Mouse (Mus musculus) liver, embryonic 16.5 days (tissue): ENCODE measurements at regions not wholly inside any gene's neighbourhood (a gene's known extent, or its start where the extent isn't known, plus 50 kb on each side); places are given as distances from the start of the nearest gene placed in this dataset.

Experiments
- ATAC-seq: fragments of 200-750 bp; cut with Nextera tagmentation; 2 replicates; pipeline ENCODE4 v1.8.0; 2017; ENCODE audit warnings: low read depth, mild to moderate bottlenecking, moderate number of reproducible peaks, moderate library complexity
- H3K27ac ChIP-seq: fragments of 300-500 bp; sonication (generic); 2 replicates; pipeline ENCODE4 v1.5.1; 2014; ENCODE audit warnings: mild to moderate bottlenecking, low read length
- H3K27me3 ChIP-seq: fragments of 300-500 bp; sonication (generic); 2 replicates; pipeline ENCODE4 v1.6.1; 2014; ENCODE audit warnings: low read depth, low read length, mixed read lengths; ENCODE audit not compliant: control insufficient read depth, insufficient read depth
- H3K36me3 ChIP-seq: fragments of 300-500 bp; sonication (generic); 2 replicates; pipeline ENCODE4 v1.6.1; 2014; ENCODE audit warnings: mild to moderate bottlenecking; ENCODE audit not compliant: control insufficient read depth, insufficient read depth
- H3K4me1 ChIP-seq: fragments of 300-500 bp; sonication (generic); 2 replicates; pipeline ENCODE4 v1.6.1; 2014; ENCODE audit warnings: low read depth, low read length, mixed read lengths; ENCODE audit not compliant: control insufficient read depth
- H3K4me2 ChIP-seq: fragments of 300-500 bp; sonication (generic); 2 replicates; pipeline ENCODE4 v1.6.1; 2014; ENCODE audit warnings: low read depth, low read length, mixed read lengths
- H3K4me3 ChIP-seq: fragments of 300-500 bp; sonication (generic); 2 replicates; pipeline ENCODE4 v1.5.1; 2014; ENCODE audit warnings: low read depth, mild to moderate bottlenecking, low read length
- H3K9ac ChIP-seq: fragments of 300-500 bp; sonication (generic); 2 replicates; pipeline ENCODE4 v1.6.1; 2014; ENCODE audit warnings: low read depth, low read length
- H3K9me3 ChIP-seq: fragments of 300-500 bp; sonication (generic); replicated peaks from 2 replicates; pipeline ENCODE4 v1.6.1; 2016; ENCODE audit warnings: low read length; ENCODE audit not compliant: control insufficient read depth
- WGBS: fragments of 180-500 bp; shearing (Covaris S2); extraction: QIAGEN DNeasy Blood & Tissue Kit; methylation state at CpG from one replicate; pipeline ENCODE4 v1.1.7; 2014; ENCODE audit not compliant: insufficient replicate concordance; 5-methylcytosine and 5-hydroxymethylcytosine counted together

DNA sequence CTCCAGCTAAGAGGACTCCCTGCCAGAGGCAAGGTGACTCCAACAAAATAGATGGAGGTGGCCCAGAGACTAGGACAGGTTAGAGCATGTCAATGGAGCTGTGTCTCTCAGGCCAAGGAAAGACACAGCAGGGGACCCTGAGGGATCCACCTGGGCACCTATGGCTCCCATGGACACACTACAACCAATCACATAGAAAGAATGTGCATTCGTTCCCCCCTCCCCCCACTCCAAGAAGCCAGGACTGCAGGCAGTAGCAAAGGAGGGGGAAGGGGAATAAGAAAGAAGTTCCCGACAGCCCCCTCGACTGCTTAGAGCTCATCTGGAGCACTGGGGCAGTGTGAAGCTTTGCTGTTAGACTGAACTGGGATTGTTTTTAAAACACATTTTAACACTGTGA lies 474.1 kb downstream of the Bnc2 start:
- Histone ChIP-seq H3K4me3 (no peak overlapping the region), H3K4me1 (no peaks in the 10 kb centered on the region), H3K4me2 (no peak overlapping the region), H3K27ac (no peak overlapping the region), H3K9ac (no peak overlapping the region), H3K36me3 (no peaks in the 10 kb centered on the region), H3K9me3 (no peaks in the 10 kb centered on the region), H3K27me3 (no peaks in the 10 kb centered on the region)
- ATAC-seq: no peak
- 45% methylated on average over 3 of the region's 3 CpGs for WGBS

DNA sequence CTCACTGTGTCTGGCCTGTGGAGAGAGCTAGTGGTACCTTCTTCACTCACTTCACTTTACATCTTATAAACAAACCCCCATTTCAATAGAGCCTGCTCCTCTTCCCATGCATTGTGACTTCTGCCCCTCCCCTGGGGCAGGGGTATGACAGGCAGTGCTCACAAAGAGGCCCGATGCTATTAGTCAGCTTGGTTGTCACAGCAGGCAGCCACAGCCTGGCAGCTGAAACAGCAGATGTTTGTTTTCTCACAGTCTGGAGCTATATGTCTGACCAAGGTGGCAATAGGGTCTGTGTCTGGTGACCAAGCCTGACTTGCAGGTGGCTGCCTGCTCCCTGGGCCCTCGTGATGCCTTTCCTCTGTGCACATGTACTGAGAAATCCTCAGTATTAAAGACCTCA lies 472.8 kb downstream of the Bnc2 start:
- Histone ChIP-seq H3K4me2 (no peak overlapping the region), H3K36me3 (no peaks in the 10 kb centered on the region), H3K27me3 (no peaks in the 10 kb centered on the region), H3K9ac (no peak overlapping the region), H3K27ac (no peak overlapping the region), H3K4me3 (no peak overlapping the region), H3K9me3 (no peaks in the 10 kb centered on the region), H3K4me1 (no peaks in the 10 kb centered on the region)
- 46% methylated on average over 2 of the region's 2 CpGs for WGBS
- ATAC-seq: no peak

DNA sequence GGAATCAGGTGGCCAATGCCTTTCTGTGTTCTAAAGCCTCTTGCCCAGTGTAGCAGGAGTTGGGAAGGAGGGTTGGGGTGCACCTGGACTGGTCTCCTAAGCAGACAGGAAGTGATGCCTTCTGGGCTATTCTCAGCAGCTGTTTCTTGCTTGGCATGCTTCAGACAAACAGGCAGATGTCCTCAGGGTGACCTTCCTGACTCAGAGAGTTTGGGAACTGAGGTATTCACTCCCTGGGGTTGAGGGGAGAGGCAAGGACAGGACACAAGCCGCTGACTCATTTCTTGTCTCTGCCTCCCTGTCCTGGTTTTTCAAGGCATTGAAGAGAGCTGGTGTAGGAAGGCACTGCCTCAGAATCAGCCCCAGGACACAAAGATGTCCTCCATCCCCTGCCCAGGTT lies 471.4 kb downstream of the Bnc2 start:
- no peak overlapping the region for H3K9ac ChIP-seq
- no peak overlapping the region for H3K4me3 ChIP-seq
- H3K9me3 ChIP-seq: no peaks in the 10 kb centered on the region
- no peak overlapping the region for H3K27ac ChIP-seq
- no peaks in the 10 kb centered on the region for H3K36me3 ChIP-seq
- H3K27me3 ChIP-seq: no peaks in the 10 kb centered on the region
- 35% methylated on average over 1 of the region's 1 CpGs for WGBS
- no peak overlapping the region for H3K4me2 ChIP-seq
- H3K4me1 ChIP-seq: no peaks in the 10 kb centered on the region
- no peak for ATAC-seq

DNA sequence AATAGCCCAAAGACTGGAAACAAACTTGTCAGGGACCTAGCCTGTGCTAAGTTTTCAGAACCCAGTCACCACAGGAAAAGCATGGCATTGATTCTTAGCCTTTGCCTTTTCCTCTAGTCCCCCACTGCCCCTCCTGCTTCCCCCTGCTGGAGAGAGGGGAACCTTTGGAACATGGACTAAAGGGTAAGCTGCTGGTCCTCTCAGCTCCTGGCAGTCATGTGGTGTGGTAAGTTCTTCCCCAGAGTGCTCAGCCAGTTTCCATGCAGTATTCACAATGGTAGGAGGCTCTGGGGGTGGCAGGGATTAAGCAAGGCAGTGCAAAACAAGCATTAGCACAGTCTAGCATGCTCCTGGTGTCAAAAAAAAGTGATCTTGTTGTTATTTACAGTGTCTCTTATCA lies 470.3 kb downstream of the Bnc2 start:
- H3K27ac ChIP-seq: no peak overlapping the region
- no peaks in the 10 kb centered on the region for H3K4me1 ChIP-seq
- ATAC-seq: no peak
- no peak overlapping the region for H3K4me3 ChIP-seq
- H3K9ac ChIP-seq: no peak overlapping the region
- H3K4me2 ChIP-seq: no peak overlapping the region
- no peaks in the 10 kb centered on the region for H3K36me3 ChIP-seq
- no peaks in the 10 kb centered on the region for H3K27me3 ChIP-seq
- no peaks in the 10 kb centered on the region for H3K9me3 ChIP-seq

DNA sequence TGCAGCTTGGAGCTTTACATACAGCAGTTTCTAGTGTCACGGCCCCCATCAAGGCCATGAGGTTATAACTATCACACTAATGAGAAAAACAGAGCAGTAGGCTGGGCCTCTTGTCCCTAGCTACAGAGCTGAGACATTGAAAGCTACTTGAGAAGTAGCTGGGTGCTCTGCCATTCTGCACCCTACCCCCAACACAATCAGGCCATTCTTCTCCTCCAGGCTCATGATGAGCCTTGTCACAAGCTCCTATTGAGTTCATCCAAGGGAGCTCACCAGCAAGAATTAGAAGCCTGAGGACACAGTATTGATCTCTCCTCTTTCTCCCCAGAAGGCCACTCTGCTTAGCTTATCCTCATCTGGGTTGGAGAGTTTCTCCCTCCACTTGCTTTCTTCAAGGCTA lies 466.9 kb downstream of the Bnc2 start:
- Histone ChIP-seq H3K36me3 (no peaks in the 10 kb centered on the region), H3K4me1 (no peaks in the 10 kb centered on the region), H3K4me3 (no peak overlapping the region), H3K9me3 (no peaks in the 10 kb centered on the region), H3K27ac (no peak overlapping the region), H3K4me2 (no peak overlapping the region), H3K27me3 (no peaks in the 10 kb centered on the region), H3K9ac (no peak overlapping the region)
- WGBS: 71% methylated on average over 1 of the region's 1 CpGs
- ATAC-seq: no peak

DNA sequence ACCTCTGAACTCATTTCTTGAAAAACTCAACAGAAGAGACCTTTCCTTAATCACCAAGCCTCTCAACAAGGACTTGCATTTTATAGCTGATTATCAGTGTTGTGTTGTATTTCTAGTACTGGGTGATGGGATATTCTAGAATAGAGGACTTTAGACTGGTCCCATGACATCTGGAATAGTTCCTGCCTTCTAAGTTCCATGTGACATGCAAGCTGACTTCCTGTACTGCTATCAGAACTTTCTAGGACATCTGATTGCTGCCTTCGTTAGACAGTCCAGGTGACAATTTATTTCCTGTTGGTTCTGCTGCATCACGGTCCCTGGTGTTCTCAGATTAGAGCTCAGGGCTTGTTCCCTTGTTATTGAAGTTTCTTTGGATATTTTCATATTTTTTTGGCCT lies 465.5 kb downstream of the Bnc2 start:
- no peaks in the 10 kb centered on the region for H3K36me3 ChIP-seq
- no peaks in the 10 kb centered on the region for H3K27me3 ChIP-seq
- no peak overlapping the region for H3K27ac ChIP-seq
- 29% methylated on average over 2 of the region's 2 CpGs for WGBS
- no peak overlapping the region for H3K9ac ChIP-seq
- no peaks in the 10 kb centered on the region for H3K4me1 ChIP-seq
- ATAC-seq: no peak
- H3K9me3 ChIP-seq: no peaks in the 10 kb centered on the region
- H3K4me2 ChIP-seq: no peak overlapping the region
- H3K4me3 ChIP-seq: no peak overlapping the region

DNA sequence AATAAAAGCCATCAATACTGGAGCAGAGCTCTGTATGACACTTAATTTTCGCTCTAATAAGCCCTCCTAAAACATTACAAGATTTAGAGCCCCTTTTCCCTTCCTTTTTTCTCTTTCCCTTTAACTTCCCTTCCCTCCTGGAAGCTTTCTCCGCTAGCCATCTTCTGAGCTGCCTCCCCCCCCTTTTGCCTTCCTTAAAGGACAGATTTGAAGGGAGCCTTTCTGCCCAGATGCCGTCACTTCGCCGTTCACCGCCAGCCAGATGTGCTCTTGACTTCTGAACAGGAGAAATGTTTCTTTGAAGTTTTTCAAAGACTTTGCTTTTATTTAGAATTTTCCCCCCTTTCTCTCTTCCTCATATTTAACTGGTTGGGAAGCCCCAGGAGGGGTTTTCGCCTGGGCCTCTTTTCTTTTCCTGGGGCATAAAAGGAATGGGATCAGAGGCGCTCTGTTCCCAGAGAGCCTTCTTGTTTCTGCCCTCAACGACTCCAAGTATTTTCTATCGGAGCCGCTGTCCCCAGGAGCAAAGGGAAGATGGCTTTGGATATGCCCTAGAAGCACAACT lies 463.7 kb downstream of the Bnc2 start:
- no peak for ATAC-seq

DNA sequence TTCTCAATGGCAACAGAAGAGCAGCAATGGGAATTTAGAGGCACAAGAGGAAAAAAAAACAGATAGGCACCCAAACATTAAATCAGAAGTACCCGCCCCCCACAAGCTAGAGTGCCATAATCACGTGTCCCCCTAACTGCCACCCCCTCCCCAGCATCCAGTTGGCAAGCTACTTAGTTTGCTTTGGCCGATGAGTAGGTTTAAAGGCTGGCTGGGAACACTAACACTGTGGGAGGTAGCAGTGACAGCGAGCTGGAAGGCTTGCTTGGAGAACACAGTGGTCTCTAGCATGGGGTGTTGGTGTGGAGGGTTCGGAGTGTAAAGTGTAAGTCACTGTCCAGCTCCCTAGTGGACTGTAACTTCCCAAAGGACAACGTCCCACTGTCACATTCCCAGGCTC lies 463.1 kb downstream of the Bnc2 start:
- no peak overlapping the region for H3K27ac ChIP-seq
- H3K9me3 ChIP-seq: no peaks in the 10 kb centered on the region
- H3K4me2 ChIP-seq: no peak overlapping the region
- H3K9ac ChIP-seq: no peak overlapping the region
- H3K4me1 ChIP-seq: no peaks in the 10 kb centered on the region
- no peak overlapping the region for H3K4me3 ChIP-seq
- ATAC-seq: no peak
- H3K27me3 ChIP-seq: no peaks in the 10 kb centered on the region
- WGBS: 55% methylated on average over 6 of the region's 6 CpGs
- H3K36me3 ChIP-seq: no peaks in the 10 kb centered on the region

More for the DNA sequence above, 463.7 kb downstream of the Bnc2 start:
- H3K4me3 ChIP-seq: no peak overlapping the region
- H3K27ac ChIP-seq: no peak overlapping the region
- no peaks in the 10 kb centered on the region for H3K9me3 ChIP-seq
- no peak overlapping the region for H3K4me2 ChIP-seq
- WGBS: 74% methylated on average over 11 of the region's 11 CpGs
- H3K4me1 ChIP-seq: no peaks in the 10 kb centered on the region
- H3K27me3 ChIP-seq: no peaks in the 10 kb centered on the region
- H3K36me3 ChIP-seq: no peaks in the 10 kb centered on the region
- H3K9ac ChIP-seq: no peak overlapping the region

DNA sequence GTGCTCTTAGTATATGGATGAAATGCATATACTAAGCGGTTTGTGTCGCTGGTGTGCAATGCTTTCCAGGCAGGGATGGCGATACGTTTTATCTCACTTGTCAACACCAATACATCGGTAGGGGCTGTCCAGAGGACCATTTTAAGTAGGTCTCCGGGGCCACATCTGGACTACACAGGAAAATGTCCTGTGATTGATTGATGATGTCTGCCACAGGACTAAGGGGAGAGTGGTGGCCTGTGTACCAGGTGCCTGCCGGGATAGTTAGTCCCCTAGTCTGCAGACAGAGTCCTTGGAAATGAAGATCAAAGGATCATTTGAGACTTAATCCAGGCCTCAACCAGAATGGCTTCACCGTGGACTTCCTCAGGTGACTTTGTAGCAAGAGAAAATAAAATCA lies 460.6 kb downstream of the Bnc2 start:
- Histone ChIP-seq H3K4me3 (no peak overlapping the region), H3K27ac (no peak overlapping the region), H3K27me3 (no peaks in the 10 kb centered on the region), H3K4me2 (no peak overlapping the region), H3K36me3 (no peaks in the 10 kb centered on the region), H3K9me3 (no peaks in the 10 kb centered on the region), H3K9ac (no peak overlapping the region), H3K4me1 (no peaks in the 10 kb centered on the region)
- 67% methylated on average over 8 of the region's 8 CpGs for WGBS
- ATAC-seq: no peak

DNA sequence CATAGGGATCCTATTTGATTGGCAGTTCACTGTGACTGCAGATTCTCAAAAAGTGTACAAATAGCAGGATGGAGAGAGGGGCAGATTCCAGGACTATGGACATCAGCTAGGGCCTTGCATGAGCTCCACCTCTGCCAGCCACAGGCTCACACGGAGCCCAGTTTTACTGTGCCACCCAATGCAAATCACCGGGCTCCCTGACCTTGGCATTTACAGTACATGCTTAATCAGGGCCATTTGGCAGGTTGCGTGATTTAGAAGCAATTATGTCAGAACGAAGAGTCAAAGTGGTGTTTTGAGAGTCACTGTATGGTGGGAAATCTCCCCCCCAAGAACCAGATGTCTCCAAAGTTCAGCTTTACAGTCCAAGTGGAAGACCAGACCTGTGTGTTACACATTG lies 456.1 kb downstream of the Bnc2 start:
- Histone ChIP-seq H3K36me3 (no peaks in the 10 kb centered on the region), H3K9ac (no peak overlapping the region), H3K9me3 (no peaks in the 10 kb centered on the region), H3K4me3 (no peak overlapping the region), H3K4me2 (no peak overlapping the region), H3K27ac (no peak overlapping the region), H3K27me3 (no peaks in the 10 kb centered on the region), H3K4me1 (no peaks in the 10 kb centered on the region)
- ATAC-seq: no peak
- 65% methylated on average over 4 of the region's 4 CpGs for WGBS
